Mouse (Mus musculus) central nervous system, embryonic 14 days (tissue): Measurements from ENCODE around the gene Il31. TPM values are rescaled to one million over a fixed set of nuclear protein-coding genes. Genes with fewer than 3 reads are reported as not detected.

Experiments
- polyA plus RNA-seq: library from polyadenylated mRNA; depleted of rRNA; stranded (reverse); fragments of >200 nt; gene quantifications from 2 replicates; pipeline ENCODE4 v1.2.3, GENCODE M21; 2012; rRNA removed

Gene Il31
- not detected in 2 replicates for polyA plus RNA-seq

DNA sequence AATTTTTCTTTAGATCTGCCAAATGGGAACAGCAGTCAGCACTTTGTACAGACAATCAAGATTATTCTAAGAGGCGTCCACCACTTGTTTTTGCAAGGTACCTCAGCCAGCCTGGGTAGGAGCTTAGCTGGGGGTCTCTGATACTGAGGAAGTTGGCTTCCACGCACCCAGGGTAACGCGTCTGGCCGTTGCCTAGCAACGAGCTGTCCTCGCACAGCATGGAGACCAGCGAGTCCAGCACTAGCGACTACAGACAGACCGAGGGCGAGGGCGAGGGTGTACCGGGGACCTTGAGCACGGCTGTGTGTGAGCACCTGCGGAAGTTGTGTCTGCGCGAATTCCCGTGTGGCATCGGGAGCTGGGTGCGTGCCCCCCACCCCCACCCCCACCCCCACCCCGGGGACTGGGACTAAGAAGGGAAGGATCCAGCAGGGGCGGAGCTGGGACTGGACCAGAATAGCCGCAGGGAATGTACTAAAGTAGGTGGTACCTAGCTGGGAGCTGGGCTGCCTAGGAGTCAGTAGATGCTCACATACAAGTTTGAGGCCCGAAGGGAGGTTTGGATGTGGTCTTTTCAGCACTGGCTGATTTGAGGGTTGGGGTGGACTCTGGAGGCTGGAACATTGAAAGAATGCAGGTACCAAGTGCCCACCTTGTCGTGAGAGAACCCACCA, at the start of gene Il31, which contains the start of gene Lrrc43:
TSS of gene Il31 (minus strand) at position 378 of the 674 bp plus-strand sequence.
TSS of gene Lrrc43 (plus strand) at position 194 of the 674 bp plus-strand sequence.

DNA sequence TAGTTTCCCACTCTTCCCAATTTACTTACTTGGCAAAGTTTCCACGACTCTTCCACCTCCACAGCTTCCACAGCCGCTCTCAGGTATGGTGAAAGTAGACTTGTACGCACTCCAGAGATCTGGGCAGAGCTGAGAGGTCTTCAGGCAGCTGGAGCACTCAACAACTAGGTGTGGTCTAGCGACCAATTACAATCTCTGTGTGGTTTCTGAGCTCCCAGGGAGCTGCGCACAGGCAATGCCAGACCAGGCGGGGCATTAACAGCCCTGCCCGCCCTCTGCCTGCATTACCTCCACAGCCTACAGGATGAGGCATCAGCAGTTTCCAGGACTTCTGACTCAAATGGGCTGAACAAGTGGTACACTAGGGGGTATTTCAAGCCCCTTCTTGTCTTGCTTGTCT, 36.0 kb upstream of the Il31 start, which contains the start of gene Gm49027:
TSS of gene Gm49027 (minus strand) at position 208 of the 400 bp plus-strand sequence.

DNA sequence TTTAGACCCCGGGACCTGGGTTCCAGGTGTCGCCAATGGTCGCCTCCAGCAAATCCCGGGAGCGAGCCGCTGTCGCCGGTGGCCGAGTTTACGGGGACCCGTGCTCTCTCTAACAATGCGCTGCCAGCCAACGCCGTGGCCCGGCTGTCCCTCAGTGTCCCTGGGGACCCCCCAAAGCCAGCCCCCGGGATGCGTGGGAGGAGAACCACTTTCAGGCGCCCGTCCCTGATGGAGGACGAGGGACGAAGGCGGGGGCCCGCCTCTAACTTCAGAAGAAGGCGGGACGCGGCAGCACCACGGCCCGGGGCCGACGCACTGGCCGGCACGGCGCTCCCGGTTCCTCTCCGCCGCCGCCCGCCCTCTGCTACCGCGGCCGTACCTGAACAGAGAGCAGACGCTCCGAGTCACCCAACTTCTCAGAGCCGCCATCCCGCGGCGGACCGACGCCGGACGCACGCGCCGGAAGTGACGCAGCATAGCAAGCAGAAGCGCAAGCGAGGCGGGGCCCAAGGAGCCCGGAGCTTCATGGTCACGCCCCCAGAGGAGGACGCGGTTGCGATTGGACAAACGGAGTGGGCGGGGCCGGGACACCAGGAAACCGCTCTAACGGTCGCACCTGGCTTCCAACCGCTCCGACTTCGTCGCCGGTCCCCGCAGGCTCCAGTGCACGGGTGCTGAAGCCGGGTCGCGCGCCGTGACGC, 34.6 kb upstream of the Il31 start, which contains the start of gene Diablo:
TSS of gene Diablo (minus strand) at position 485 of the 701 bp plus-strand sequence.

DNA sequence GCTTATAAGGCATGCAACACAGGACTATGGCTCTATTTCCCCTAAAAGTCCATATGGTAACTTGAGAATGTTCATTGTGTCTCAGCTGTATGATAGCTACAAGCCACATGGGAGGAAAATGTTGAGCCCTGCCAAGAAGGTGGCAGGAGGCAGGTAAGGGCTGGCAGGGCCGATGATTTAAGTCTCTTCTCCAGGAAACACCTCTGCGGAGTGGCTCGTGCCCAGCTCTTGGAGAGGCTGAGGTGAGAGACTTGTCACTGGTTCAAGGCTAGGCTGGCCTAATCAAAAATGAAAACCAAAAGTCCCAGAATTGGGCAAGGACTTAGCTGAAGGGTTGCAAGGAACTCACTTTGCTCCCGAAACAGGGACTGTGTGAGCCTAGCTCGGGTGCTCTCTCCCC, 20.9 kb upstream of the Il31 start, which contains the start of gene B3gnt4:
TSS of gene B3gnt4 (plus strand) at position 301 of the 400 bp plus-strand sequence.

Other genes with a start within 250 kb of the Il31 start
- 2.2 and 2.6 TPM in 2 replicates for gene Wdr66, start 237.4 kb downstream of the Il31 start, polyA plus RNA-seq
- 52.2 and 66.4 TPM in 2 replicates for gene Bcl7a, start 145.7 kb downstream of the Il31 start, polyA plus RNA-seq
- gene Mlxip, start 94.7 kb downstream of the Il31 start, polyA plus RNA-seq: 31.7 TPM in 2 replicates
- 0.21 and 0.23 TPM in 2 replicates for gene Lrrc43, start 184 bp downstream of the Il31 start, polyA plus RNA-seq
- gene B3gnt4, start 21.0 kb upstream of the Il31 start, polyA plus RNA-seq: 2.7 and 3.3 TPM in 2 replicates
- gene Diablo, start 34.7 kb upstream of the Il31 start, polyA plus RNA-seq: 106 and 107 TPM in 2 replicates
- gene Gm49027, start 36.0 kb upstream of the Il31 start, polyA plus RNA-seq: 9.2 and 11.4 TPM in 2 replicates
- gene Vps33a, start 83.5 kb upstream of the Il31 start, polyA plus RNA-seq: 34.7 and 36.0 TPM in 2 replicates
- gene Clip1, start 195.1 kb upstream of the Il31 start, polyA plus RNA-seq: 82.7 and 86.3 TPM in 2 replicates
- gene Zcchc8, start 231.6 kb upstream of the Il31 start, polyA plus RNA-seq: 85.6 and 91.2 TPM in 2 replicates